Mouse (Mus musculus) brain, embryonic 14.5 days (tissue): ENCODE results near the gene Rara.

ENCODE experiments used
- CTCF ChIP-seq: fragments of 200-500 bp; IDR thresholded peaks from 2 replicates; pipeline ENCODE4 v1.5.1; 2012; ENCODE audit warnings: inconsistent platforms, mild to moderate bottlenecking, moderate library complexity, borderline replicate concordance; ENCODE audit not compliant: insufficient read depth, insufficient read length; ENCODE audit errors: extremely low read depth
- POLR2A ChIP-seq: fragments of 200-500 bp; IDR thresholded peaks from 2 replicates; pipeline ENCODE4 v1.6.1; 2012; ENCODE audit warnings: mild to moderate bottlenecking, inconsistent platforms, borderline replicate concordance; ENCODE audit not compliant: poor library complexity, insufficient read depth, insufficient read length, severe bottlenecking; ENCODE audit errors: extremely low read depth

DNA sequence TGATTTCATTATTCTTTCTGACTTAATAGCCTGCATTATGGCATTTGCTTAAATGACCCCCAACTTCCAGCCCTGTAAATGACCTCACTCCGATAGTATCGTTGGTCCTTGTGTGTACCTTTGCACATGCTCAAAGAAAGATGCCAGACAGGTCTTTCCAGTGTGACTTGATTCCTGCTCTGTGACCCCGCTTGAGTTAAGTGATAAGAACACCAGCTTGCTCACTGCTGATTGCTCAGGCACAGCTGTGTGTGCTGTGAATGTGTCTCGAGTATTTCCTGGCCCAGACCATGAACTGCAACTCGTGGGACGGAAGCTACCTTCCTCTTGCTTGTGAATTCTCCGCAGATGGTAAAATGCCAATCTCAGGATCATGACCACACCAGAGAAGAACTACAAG is 22.6 kb upstream of the Rara start:
- TF ChIP-seq CTCF (no peak), POLR2A (no peak)
